Mouse (Mus musculus): ENCODE measurements at regions not wholly inside any gene's neighbourhood (a gene's known extent, or its start where the extent isn't known, plus 50 kb on each side); places are given as distances from the start of the nearest gene placed in this dataset.

DNA sequence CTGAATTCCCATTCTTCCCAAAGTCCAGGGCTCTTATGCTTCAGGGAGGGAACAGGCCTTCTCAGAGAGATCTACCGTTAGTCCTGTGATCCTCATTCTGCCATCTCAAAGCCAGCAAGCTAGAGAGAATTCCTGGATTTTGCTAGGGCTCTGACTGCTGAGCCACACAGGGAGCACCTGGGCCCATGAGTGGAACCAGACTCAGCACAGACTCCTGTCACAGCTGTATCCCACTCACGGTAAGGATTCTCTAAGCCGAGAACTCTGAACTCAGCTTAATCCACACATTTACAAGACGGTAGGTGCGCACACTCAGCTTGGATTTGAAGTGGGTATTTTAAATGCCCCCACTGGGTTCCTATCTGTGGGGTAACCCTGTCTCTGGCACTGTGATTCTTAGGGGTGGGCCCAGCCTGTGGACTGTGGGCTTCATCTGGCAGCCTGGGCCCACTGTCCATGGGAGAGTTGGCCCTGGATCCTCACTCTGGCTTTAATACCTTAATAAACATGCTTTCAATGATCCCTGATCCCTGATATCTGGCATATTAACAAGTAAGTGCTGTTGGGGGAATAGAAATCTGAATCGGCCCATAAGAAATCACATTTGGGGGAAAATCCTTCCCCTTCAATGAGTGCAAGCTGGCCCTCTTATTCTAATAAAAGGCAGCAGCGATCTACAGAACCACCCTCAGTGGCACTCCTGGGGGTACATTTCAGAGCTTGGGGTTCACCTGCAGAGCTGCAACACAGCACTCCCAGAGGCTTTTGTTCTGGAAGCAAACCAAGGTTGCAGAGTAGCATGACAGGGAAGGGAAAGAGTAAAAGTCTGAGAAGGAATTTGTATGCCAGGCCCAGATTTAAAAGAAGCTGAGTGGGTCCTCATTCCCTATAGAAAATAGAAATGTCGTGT lies 491.5 kb upstream of the Mgmt start:
- no peaks in the 10 kb centered on the region for H3K27me3 ChIP-seq (ENCODE audit: control insufficient read depth in 1 of 2, insufficient read depth in 2 of 2, low read length in 2 of 2)
- no peak overlapping the region for H3K4me3 ChIP-seq (ENCODE audit: control insufficient read depth in 1 of 2, insufficient read depth in 1 of 2, low read depth in 2 of 2, low read length in 2 of 2)
- no peaks in the 10 kb centered on the region for H3K4me1 ChIP-seq (ENCODE audit: control insufficient read depth in 1 of 2, insufficient read depth in 2 of 2, low read length in 2 of 2)
- TF ChIP-seq GATA1 (IDR thresholded peaks at IDR 0.05; ENCODE audit: low read depth, low read length): no peak
- TF ChIP-seq MYC (IDR thresholded peaks at IDR 0.05; ENCODE audit: low read depth, low read length): no peak
- no peak for TF ChIP-seq ZNF384 (IDR thresholded peaks at IDR 0.05; ENCODE audit: low read depth, low read length)
- no peak for TF ChIP-seq CTCF (IDR thresholded peaks at IDR 0.05 in 2 of 3, conservative IDR thresholded peaks at IDR 0.05 in 1 of 3; ENCODE audit: control insufficient read depth in 1 of 3, insufficient read depth in 1 of 3, low read depth in 2 of 3, low read length in 3 of 3, poor library complexity in 1 of 3, severe bottlenecking in 1 of 3)
- no peak for TF ChIP-seq MAX (IDR thresholded peaks at IDR 0.05; ENCODE audit: low read length)
- TF ChIP-seq TBP (IDR thresholded peaks at IDR 0.05; ENCODE audit: low read depth, low read length): no peak
- no peak overlapping the region for H3K27ac ChIP-seq (ENCODE audit: control insufficient read depth, low read depth, low read length)
- DNase-seq (ENCODE audit: low read depth, low spot score): no peak
- H3K9ac ChIP-seq (ENCODE audit: control insufficient read depth, low read depth, low read length, poor library complexity, severe bottlenecking): no peak overlapping the region
- H3K79me2 ChIP-seq (ENCODE audit: control insufficient read depth, insufficient read depth, low read length, poor library complexity): no peaks in the 10 kb centered on the region
- H3K36me3 ChIP-seq (ENCODE audit: control insufficient read depth in 1 of 2, insufficient read depth in 2 of 2, low read length in 2 of 2): no peaks in the 10 kb centered on the region
- no peaks in the 10 kb centered on the region for H3K9me3 ChIP-seq (replicated peaks; ENCODE audit: insufficient read depth, low read length)

DNA sequence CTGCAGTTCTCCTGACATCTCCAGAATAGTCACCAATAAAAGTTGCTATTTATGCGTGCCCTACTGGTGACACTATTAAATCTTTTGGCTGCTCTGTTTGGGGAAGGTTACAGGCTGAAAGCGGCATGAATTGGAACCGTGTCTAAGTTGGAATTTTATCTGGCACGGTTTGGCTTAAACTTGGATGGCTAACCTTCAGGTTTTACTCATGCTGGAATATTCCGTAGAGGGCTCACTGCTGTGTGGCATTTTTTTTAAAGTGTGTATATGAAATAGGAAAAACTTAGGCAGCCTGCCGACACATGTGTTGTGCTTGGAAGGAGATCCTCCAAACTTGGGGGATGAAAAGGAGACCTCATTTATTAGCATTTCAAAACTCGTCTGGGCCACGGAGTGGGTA lies 489.0 kb upstream of the Mgmt start:
- Histone ChIP-seq H3K27ac (ENCODE audit: control insufficient read depth, low read depth, low read length) (no peak overlapping the region), H3K9ac (ENCODE audit: control insufficient read depth, low read depth, low read length, poor library complexity, severe bottlenecking) (no peak overlapping the region), H3K36me3 (ENCODE audit: control insufficient read depth in 1 of 2, insufficient read depth in 2 of 2, low read length in 2 of 2) (no peaks in the 10 kb centered on the region), H3K4me1 (ENCODE audit: control insufficient read depth in 1 of 2, insufficient read depth in 2 of 2, low read length in 2 of 2) (no peaks in the 10 kb centered on the region), H3K9me3 (replicated peaks; ENCODE audit: insufficient read depth, low read length) (no peaks in the 10 kb centered on the region), H3K79me2 (ENCODE audit: control insufficient read depth, insufficient read depth, low read length, poor library complexity) (no peaks in the 10 kb centered on the region), H3K4me3 (ENCODE audit: control insufficient read depth in 1 of 2, insufficient read depth in 1 of 2, low read depth in 2 of 2, low read length in 2 of 2) (no peak overlapping the region), H3K27me3 (ENCODE audit: control insufficient read depth in 1 of 2, insufficient read depth in 2 of 2, low read length in 2 of 2) (no peaks in the 10 kb centered on the region)
- no peak for DNase-seq (ENCODE audit: low read depth, low spot score)
- TF ChIP-seq E2F4 (IDR thresholded peaks at IDR 0.05; ENCODE audit: borderline replicate concordance, low read depth, low read length): no peak
- no peak for TF ChIP-seq SIN3A (IDR thresholded peaks at IDR 0.05; ENCODE audit: low read length)
- TF ChIP-seq EP300 (IDR thresholded peaks at IDR 0.05; ENCODE audit: low read depth in 1 of 2, low read length in 2 of 2): no peak
- TF ChIP-seq MAX (IDR thresholded peaks at IDR 0.05; ENCODE audit: low read length): no peak
- no peak for TF ChIP-seq MAZ (IDR thresholded peaks at IDR 0.05; ENCODE audit: low read depth, low read length)

- no peaks in the 10 kb centered on the region for H3K27me3 ChIP-seq (ENCODE audit: control insufficient read depth in 1 of 2, insufficient read depth in 2 of 2, low read length in 2 of 2)
- H3K27ac ChIP-seq (ENCODE audit: control insufficient read depth, low read depth, low read length): no peak overlapping the region
- no peak for DNase-seq (ENCODE audit: low read depth, low spot score)
- H3K9ac ChIP-seq (ENCODE audit: control insufficient read depth, low read depth, low read length, poor library complexity, severe bottlenecking): no peak overlapping the region
- no peaks in the 10 kb centered on the region for H3K79me2 ChIP-seq (ENCODE audit: control insufficient read depth, insufficient read depth, low read length, poor library complexity)
- H3K36me3 ChIP-seq (ENCODE audit: control insufficient read depth in 1 of 2, insufficient read depth in 2 of 2, low read length in 2 of 2): no peaks in the 10 kb centered on the region
- no peak overlapping the region for H3K4me3 ChIP-seq (ENCODE audit: control insufficient read depth in 1 of 2, insufficient read depth in 1 of 2, low read depth in 2 of 2, low read length in 2 of 2)
- TF ChIP-seq MAZ (IDR thresholded peaks at IDR 0.05; ENCODE audit: low read depth, low read length) (no peak), HCFC1 (IDR thresholded peaks at IDR 0.05; ENCODE audit: low read depth, low read length) (no peak), MEF2A (IDR thresholded peaks at IDR 0.05; ENCODE audit: extremely low read depth, insufficient replicate concordance, low read depth, low read length, poor library complexity, severe bottlenecking) (no peak), USF1 (IDR thresholded peaks at IDR 0.05; ENCODE audit: low read depth, low read length) (no peak), POLR2AphosphoS5 (IDR thresholded peaks at IDR 0.05; ENCODE audit: borderline replicate concordance, low read depth, low read length) (no peak), CTCF (IDR thresholded peaks at IDR 0.05 in 2 of 3, conservative IDR thresholded peaks at IDR 0.05 in 1 of 3; ENCODE audit: control insufficient read depth in 1 of 3, insufficient read depth in 1 of 3, low read depth in 2 of 3, low read length in 3 of 3, poor library complexity in 1 of 3, severe bottlenecking in 1 of 3) (no peak), TCF12 (IDR thresholded peaks at IDR 0.05; ENCODE audit: low read depth, low read length) (no peak), SMC3 (IDR thresholded peaks at IDR 0.05; ENCODE audit: low read depth, low read length) (no peak), CHD2 (IDR thresholded peaks at IDR 0.05; ENCODE audit: low read length) (no peak), GATA1 (IDR thresholded peaks at IDR 0.05; ENCODE audit: low read depth, low read length) (no peak), RCOR1 (IDR thresholded peaks at IDR 0.05; ENCODE audit: low read depth, low read length) (no peak), MYB (IDR thresholded peaks at IDR 0.05; ENCODE audit: low read depth, low read length) (no peak)
- H3K9me3 ChIP-seq (replicated peaks; ENCODE audit: insufficient read depth, low read length): no peaks in the 10 kb centered on the region
- H3K4me1 ChIP-seq (ENCODE audit: control insufficient read depth in 1 of 2, insufficient read depth in 2 of 2, low read length in 2 of 2): no peaks in the 10 kb centered on the region
Measured at GRCm38 (mm10) chr7:136406258-136407100, 487.9 kb upstream of the Mgmt start.

All from MEL (cell line).